Mouse (Mus musculus) spleen, adult 2 months (tissue): ENCODE measurements around the gene Zfp692.

ENCODE experiments used
- CTCF ChIP-seq: fragments of 200-500 bp; IDR thresholded peaks from 2 replicates; pipeline ENCODE4 v1.5.1; 2011; ENCODE audit warnings: mild to moderate bottlenecking, inconsistent platforms; ENCODE audit not compliant: insufficient read depth, insufficient read length, insufficient replicate concordance; ENCODE audit errors: extremely low read depth
- POLR2A ChIP-seq: fragments of 200-500 bp; IDR thresholded peaks from 2 replicates; pipeline ENCODE4 v1.6.1; 2011; ENCODE audit warnings: low read depth, low read length, inconsistent platforms

DNA sequence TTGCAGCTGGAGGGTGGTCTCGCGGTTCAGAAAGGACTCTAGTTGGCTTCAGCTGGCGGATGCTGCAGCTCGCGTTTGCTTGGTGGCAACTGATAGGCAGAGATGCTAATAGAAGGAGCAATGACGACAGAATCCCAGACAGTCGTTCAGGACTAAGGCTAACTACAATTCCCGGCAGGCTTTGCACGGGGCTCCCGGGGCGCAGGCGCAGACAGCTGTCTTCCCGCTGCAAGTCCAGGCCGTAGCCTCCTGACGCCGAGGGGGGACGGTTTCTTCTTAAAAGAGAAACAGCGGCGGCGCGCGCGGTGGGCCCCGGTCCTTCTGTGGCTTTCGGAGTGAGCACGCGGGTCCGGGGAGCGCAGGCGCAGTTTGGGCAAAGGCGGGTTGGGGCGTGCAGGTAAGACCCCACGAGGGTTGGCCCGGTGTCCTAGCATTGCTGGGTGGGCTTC lies at the start of gene Zfp692:
- TF ChIP-seq CTCF (no peak), POLR2A (no peak)
